Mouse (Mus musculus) cerebellum, adult 2 months (tissue): ENCODE measurements around the gene Egln1.

ENCODE experiments used
- CTCF ChIP-seq: fragments of 200-500 bp; IDR thresholded peaks from 2 replicates; pipeline ENCODE4 v1.5.1; 2011; ENCODE audit warnings: low read depth, mild to moderate bottlenecking, control low read depth, low read length, moderate library complexity, borderline replicate concordance; ENCODE audit not compliant: insufficient read depth
- POLR2A ChIP-seq: fragments of 200-500 bp; IDR thresholded peaks from 2 replicates; pipeline ENCODE4 v1.6.1; 2011; ENCODE audit warnings: low read length, control low read depth, borderline replicate concordance; ENCODE audit not compliant: insufficient read depth

DNA sequence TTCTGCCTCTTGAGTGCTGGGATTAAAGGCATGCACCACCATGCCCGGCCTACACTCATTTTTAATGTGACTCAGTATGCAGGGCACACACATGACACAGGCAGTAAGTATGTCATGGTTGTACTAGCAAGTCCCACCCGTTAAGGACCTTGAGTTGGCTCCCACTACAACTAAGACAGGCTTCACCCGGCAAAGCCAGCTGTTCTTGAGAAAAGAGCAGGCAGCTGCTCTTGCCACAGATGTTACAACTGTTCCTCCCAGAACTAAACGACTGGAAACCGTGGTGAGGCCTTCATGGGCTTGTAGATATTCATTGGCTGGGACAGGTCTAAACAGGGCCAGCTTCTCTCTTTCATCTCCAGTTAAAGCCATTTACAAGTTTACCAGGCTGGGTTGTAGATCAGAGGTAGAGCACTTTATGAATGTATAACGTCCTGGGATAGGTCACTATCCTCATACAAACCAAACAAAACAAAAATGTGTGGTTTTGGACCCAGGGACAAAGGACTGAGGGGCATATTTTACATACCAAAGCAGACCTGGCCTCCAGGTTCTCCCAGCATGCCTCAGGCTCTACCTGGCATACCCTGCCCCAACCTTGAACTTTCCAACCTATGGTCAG is 21.3 kb upstream of the Egln1 start:
- TF ChIP-seq CTCF (no peak), POLR2A (no peak)
